Mouse (Mus musculus): ENCODE results near the gene Iqcn. TPM values are rescaled to one million over a fixed set of nuclear protein-coding genes. Genes with fewer than 3 reads are reported as not detected.
A peak's percentile ranks its signal among the peaks of the same experiment; 100 is the strongest.

The Iqcn gene
- total and polyA plus RNA-seq, 2 experiments from 2014 or later: 0.05 TPM

GRCm38 (mm10) chr8:70737705-70738104 lies 34.4 kb downstream of the Iqcn start:
- Histone ChIP-seq H3K36me3 (ENCODE audit: insufficient read depth, low read length) (no peaks in the 10 kb centered on the region), H3K9ac (replicated peaks; ENCODE audit: low read length) (no peak overlapping the region), H3K4me2 (ENCODE audit: low read depth, low read length) (no peak overlapping the region), H3K9me3 (ENCODE audit: low read length) (no peaks in the 10 kb centered on the region), H3K4me1 (ENCODE audit: insufficient read depth, low read length) (no peaks in the 10 kb centered on the region), H3K27ac (no peak overlapping the region), H3K4me3 (ENCODE audit: low read length) (no peak overlapping the region), H3K27me3 (ENCODE audit: insufficient read depth, low read length) (peaks cover 10% of the 10 kb centered on the region)
- TF ChIP-seq CTCF (IDR thresholded peaks at IDR 0.05; ENCODE audit: low read depth): no peak
- ATAC-seq (no peak), DNase-seq (ENCODE audit: low spot score) (no peak)
- 62% methylated on average over 5 of the region's 5 CpGs for WGBS

GRCm38 (mm10) chr8:70738211-70738610 lies 35.0 kb downstream of the Iqcn start:
- Histone ChIP-seq H3K36me3 (ENCODE audit: insufficient read depth, low read length) (no peaks in the 10 kb centered on the region), H3K4me2 (ENCODE audit: low read depth, low read length) (no peak overlapping the region), H3K27me3 (ENCODE audit: insufficient read depth, low read length) (peaks cover 15% of the 10 kb centered on the region), H3K4me3 (ENCODE audit: low read length) (no peak overlapping the region), H3K27ac (no peak overlapping the region), H3K9me3 (ENCODE audit: low read length) (no peaks in the 10 kb centered on the region), H3K4me1 (ENCODE audit: insufficient read depth, low read length) (peaks cover 3% of the 10 kb centered on the region; the same call in 1 of the 2 replicates), H3K9ac (replicated peaks; ENCODE audit: low read length) (no peak overlapping the region)
- WGBS: 77% methylated on average over 3 of the region's 3 CpGs
- DNase-seq (ENCODE audit: low spot score) (no peak), ATAC-seq (no peak)
- no peak for TF ChIP-seq CTCF (IDR thresholded peaks at IDR 0.05; ENCODE audit: low read depth)

- no peak for TF ChIP-seq CTCF (IDR thresholded peaks at IDR 0.05; ENCODE audit: low read depth)
- Histone ChIP-seq H3K9me3 (ENCODE audit: low read length) (no peaks in the 10 kb centered on the region), H3K9ac (replicated peaks; ENCODE audit: low read length) (no peak overlapping the region), H3K36me3 (ENCODE audit: insufficient read depth, low read length) (no peaks in the 10 kb centered on the region), H3K4me1 (ENCODE audit: insufficient read depth, low read length) (peaks cover 7% of the 10 kb centered on the region), H3K4me2 (ENCODE audit: low read depth, low read length) (no peak overlapping the region), H3K27me3 (ENCODE audit: insufficient read depth, low read length) (peaks cover 43% of the 10 kb centered on the region), H3K27ac (no peak overlapping the region), H3K4me3 (ENCODE audit: low read length) (no peak overlapping the region)
- no peak for ATAC-seq
- no peak for DNase-seq (ENCODE audit: low spot score)
- 65% methylated on average over 5 of the region's 5 CpGs for WGBS
Measured at GRCm38 (mm10) chr8:70741661-70742060, 38.4 kb downstream of the Iqcn start.

- Histone ChIP-seq H3K4me3 (ENCODE audit: low read length) (no peak overlapping the region), H3K9ac (replicated peaks; ENCODE audit: low read length) (no peak overlapping the region), H3K4me1 (ENCODE audit: insufficient read depth, low read length) (peaks cover 7% of the 10 kb centered on the region), H3K36me3 (ENCODE audit: insufficient read depth, low read length) (no peaks in the 10 kb centered on the region), H3K9me3 (ENCODE audit: low read length) (no peaks in the 10 kb centered on the region), H3K4me2 (ENCODE audit: low read depth, low read length) (no peak overlapping the region), H3K27me3 (ENCODE audit: insufficient read depth, low read length) (peaks cover 46% of the 10 kb centered on the region), H3K27ac (no peak overlapping the region)
- no peak for DNase-seq (ENCODE audit: low spot score)
- WGBS: 68% methylated on average over 11 of the region's 11 CpGs
- TF ChIP-seq CTCF (IDR thresholded peaks at IDR 0.05; ENCODE audit: low read depth): no peak
- no peak for ATAC-seq
Measured at GRCm38 (mm10) chr8:70742176-70742575, 38.9 kb downstream of the Iqcn start.

- H3K4me1 ChIP-seq (ENCODE audit: insufficient read depth, low read length): peaks cover 7% of the 10 kb centered on the region
- no peaks in the 10 kb centered on the region for H3K36me3 ChIP-seq (ENCODE audit: insufficient read depth, low read length)
- no peak for ATAC-seq
- WGBS: 5% methylated on average over 38 of the region's 38 CpGs
- DNase-seq (ENCODE audit: low spot score): no peak
- peaks cover 49% of the 10 kb centered on the region for H3K27me3 ChIP-seq (ENCODE audit: insufficient read depth, low read length)
- H3K27ac ChIP-seq: no peak overlapping the region
- H3K4me3 ChIP-seq (ENCODE audit: low read length): peak overlapping the region; percentile 38; the same call in 1 of the 2 replicates
- H3K9ac ChIP-seq (replicated peaks; ENCODE audit: low read length): no peak overlapping the region
- H3K9me3 ChIP-seq (ENCODE audit: low read length): no peaks in the 10 kb centered on the region
- TF ChIP-seq CTCF (IDR thresholded peaks at IDR 0.05; ENCODE audit: low read depth): no peak
- peak overlapping the region; percentile 59 for H3K4me2 ChIP-seq (ENCODE audit: low read depth, low read length)
Measured at GRCm38 (mm10) chr8:70742981-70743655, 39.9 kb downstream of the Iqcn start.

GRCm38 (mm10) chr8:70743656-70744590 lies 40.7 kb downstream of the Iqcn start:
- peak; percentile 65 for DNase-seq (ENCODE audit: low spot score)
- no peak for TF ChIP-seq CTCF (IDR thresholded peaks at IDR 0.05; ENCODE audit: low read depth)
- H3K4me1 ChIP-seq (ENCODE audit: insufficient read depth, low read length): peaks cover 7% of the 10 kb centered on the region
- 5% methylated on average over 48 of the region's 48 CpGs for WGBS
- H3K9ac ChIP-seq (replicated peaks; ENCODE audit: low read length): peak overlapping the region; percentile 41
- peak; percentile 43 for ATAC-seq
- H3K36me3 ChIP-seq (ENCODE audit: insufficient read depth, low read length): no peaks in the 10 kb centered on the region
- peak overlapping the region; percentile 38 for H3K4me3 ChIP-seq (ENCODE audit: low read length)
- H3K4me2 ChIP-seq (ENCODE audit: low read depth, low read length): peak overlapping the region; percentile 59
- H3K27ac ChIP-seq: no peak overlapping the region
- peaks cover 49% of the 10 kb centered on the region for H3K27me3 ChIP-seq (ENCODE audit: insufficient read depth, low read length)
- no peaks in the 10 kb centered on the region for H3K9me3 ChIP-seq (ENCODE audit: low read length)
